Mouse (Mus musculus): Measurements from ENCODE around the gene Ncor2.

Ncor2 gene

DNA sequence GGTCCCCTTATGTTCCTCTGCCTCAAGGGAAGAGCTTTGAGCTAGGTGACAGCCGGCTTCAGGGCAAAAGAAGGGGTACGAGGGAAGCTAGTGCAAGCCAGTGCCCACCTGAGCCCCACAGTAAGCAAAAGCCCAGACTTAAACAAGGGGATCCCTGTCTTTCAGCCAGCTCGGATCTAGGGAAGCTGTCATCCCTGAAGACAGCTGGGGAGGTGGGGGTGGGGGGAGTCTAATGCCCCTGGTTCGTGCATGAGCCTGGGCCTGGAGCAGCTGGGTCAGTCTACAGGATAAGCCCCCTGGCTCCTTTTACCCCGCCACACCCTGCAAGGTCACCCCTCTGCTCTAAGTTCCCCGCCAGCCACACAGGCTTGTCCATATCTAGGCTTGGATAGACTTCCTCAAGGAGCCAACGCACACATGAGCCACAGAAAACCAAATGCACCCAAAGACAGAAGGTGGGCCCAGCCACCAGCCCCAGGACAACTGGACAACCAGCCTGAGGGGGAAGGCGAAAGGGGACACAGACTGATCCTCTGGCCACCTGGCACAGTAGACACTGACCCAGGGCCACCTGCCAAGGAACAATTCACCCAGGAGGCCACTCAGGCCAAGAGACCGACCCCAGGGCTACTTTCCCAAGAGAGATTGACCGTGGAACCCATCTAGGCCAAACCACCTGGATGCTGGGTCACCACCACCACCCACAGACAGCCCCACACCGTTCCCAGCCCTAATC, 8.7 kb downstream of the Ncor2 start:
- in situ Hi-C loops (cut with MboI): no loop called here

DNA sequence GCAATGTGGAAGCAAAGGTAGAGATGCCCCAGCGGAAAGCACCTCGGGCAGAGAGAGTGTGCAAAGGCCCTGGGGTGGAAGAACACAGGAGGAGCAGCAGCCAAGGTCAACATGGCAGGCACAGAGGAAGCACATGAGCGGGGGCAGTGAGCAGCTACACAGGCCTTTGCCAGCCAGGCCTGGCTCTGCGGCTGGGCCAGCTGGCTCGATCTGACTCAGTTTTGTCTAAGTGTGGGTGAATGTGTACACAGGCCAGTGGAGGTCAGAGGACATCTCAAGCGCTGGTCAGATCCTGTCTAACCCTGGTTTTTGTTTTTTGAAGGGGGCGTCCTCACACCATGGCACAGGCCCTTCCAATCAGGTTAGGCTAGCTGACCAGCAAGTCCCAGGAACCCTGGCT, 10.9 kb downstream of the Ncor2 start:
- in situ Hi-C loops (cut with MboI): no loop called here

GRCm38 (mm10) chr5:125167524-125167923, 11.5 kb downstream of the Ncor2 start:
- in situ Hi-C loops (cut with MboI): no loop called here

DNA sequence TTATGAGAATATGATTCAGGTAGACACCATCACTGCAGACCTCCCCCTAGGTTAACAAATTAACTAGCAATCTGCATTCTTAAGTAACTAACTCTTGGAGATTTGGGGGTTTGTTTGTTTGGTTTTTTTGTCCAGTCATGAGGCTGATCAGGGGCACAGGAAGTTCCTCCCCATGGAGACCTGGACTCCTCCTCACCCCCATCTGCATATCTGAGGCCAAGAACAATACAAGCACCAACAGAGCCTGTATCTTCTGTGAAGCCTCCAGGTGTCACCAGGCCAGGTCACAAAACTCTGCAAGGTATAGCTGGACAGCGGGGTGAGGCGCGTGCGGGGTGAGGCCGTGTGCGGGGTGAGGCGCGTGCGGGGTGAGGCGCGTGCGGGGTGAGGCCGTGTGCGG, 13.0 kb downstream of the Ncor2 start:
- in situ Hi-C loops (cut with MboI): no loop called here

- in situ Hi-C loops (cut with MboI): no loop called here
Measured at GRCm38 (mm10) chr5:125164465-125165167, 14.4 kb downstream of the Ncor2 start.

- in situ Hi-C loops (cut with MboI): no loop called here
Measured at GRCm38 (mm10) chr5:125163441-125164050, 15.5 kb downstream of the Ncor2 start.

DNA sequence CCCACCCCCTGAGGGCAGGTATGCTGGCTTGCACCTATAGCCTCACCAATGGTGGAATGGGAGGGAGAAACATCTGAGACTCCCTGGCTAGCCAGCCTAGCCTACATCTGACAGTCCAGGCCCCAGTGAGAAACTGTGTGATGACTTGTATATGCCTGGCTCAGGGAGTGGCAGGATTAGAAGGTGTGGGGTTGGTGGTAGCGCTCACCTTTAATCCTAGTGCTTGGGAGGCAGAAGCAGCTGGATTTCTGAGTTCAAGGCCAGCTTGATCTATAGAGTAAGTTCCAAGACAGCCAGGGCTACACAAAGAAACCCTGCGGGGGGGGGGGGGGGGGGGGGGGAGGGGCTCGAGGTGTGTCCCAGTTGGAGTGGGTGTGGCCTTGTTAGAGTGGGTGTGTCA, 16.6 kb downstream of the Ncor2 start:
- in situ Hi-C loops (cut with MboI): no loop called here

DNA sequence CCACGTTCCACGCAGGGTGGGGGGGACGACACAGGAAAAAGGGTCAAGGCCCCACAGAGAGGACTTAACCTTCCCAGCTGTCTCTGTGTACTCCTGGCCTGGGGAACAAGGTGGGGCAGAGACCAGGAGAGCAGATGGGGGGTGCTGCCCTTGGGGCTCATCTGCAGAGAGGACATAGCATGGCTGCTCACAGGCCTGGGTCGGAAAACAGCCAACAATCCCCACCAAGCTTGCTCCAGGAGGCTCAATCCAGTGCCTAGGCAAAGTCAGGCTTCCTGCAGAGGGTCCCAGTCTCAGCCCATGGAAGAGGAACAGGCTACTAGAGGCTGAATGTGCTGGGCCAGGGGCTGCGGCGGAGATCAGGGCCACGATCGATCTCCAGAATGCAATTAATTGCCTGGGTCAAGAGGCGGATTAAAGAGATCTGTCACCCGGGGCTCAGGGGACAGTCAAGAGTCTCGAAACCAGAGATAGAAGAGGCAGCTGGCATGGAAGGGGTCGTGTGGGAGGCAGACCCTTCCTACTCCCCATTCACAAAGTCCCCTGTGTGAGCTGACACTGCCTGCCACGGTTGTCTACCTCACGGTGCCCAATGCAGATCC, 19.1 kb downstream of the Ncor2 start:
- in situ Hi-C loops (cut with MboI): no loop called here

DNA sequence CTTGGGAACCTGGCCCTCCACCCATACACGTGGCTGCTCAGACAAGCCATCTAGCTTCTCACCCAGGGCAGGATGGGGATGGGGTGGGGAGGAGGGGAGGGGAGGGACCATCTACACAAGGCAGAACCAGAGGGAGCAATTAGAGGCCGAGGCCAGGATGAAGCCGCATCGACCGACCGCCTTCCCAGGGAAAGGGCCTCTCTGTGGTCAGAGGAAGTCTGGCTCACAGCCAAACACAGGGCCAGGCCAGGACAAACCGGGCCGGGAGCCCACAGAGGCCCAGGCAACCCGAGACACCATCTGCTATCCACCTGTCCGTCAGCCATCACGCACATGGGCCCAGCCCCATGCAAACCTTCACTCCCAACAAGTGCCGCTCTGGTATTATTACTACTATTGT, 19.7 kb downstream of the Ncor2 start:
- in situ Hi-C loops (cut with MboI): no loop called here

GRCm38 (mm10) chr5:125158232-125158961, 20.6 kb downstream of the Ncor2 start:
- in situ Hi-C loops (cut with MboI): no loop called here

DNA sequence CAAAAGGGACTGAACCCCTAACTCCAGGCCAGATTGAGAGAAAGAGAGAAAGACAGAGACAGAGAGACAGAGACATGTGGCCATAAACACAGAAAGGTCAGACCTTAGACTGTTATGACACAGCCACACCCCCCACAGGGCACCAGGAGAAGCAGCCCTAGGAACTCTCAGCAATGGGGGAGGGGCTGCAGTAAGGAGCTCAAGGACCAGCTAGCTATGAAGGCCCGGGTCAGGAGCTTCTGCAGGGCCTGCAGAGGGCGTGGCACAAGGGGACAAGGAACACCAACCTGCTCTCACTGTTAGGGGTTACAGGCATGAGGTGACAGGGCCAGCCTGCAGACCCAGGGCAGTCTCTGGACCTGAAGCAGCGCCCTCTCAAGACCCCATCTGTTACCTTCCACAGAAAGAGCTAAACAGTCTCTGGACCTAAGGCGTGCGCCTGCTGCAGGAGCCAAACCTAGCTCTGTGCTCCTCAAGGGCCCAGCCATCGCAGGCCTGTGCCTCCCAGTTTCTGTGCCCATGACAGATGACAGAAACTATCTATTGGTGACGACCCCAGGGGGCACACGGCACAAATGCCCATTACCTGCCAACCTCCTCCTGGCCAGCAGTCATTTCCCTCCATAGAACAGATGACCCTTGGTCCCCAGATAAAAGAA, 21.5 kb downstream of the Ncor2 start:
- in situ Hi-C loops (cut with MboI): no loop called here

DNA sequence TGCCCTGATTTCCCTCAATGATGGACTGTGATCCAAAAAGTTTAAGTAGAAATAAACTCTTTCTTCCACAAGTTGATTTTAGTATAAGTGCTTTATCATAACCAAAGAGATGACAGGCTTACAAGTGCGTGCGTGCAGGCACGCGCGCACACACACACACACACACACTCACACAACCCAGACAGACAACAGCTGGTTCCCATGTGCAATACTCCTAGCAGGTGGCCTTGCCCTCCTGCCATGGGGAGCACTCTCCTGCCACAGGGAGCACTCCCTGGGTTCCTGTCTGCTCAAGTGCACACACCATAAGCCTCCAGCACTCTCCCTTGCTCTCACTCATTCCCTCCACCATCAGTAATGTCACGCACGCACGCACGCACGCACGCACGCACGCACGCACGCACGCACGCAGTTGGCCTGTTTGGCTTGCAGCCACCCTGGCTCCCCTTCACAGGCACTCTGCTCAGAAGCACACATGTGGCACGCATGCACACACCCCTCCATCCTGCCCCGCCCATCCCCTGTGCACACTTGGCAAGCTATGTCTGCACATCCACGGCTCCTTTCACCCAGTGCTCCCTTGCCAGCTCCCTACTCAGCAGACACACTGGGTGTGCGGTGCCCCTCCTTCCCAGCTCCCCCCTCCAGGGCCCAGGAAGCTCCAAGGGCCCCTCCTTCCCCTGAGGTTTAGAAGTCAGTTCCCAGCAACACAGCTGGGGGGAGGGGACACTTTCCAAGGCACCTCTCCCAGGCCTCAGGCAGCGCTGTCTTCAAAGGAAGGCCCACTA, 22.4 kb downstream of the Ncor2 start:
- in situ Hi-C loops (cut with MboI): no loop called here

DNA sequence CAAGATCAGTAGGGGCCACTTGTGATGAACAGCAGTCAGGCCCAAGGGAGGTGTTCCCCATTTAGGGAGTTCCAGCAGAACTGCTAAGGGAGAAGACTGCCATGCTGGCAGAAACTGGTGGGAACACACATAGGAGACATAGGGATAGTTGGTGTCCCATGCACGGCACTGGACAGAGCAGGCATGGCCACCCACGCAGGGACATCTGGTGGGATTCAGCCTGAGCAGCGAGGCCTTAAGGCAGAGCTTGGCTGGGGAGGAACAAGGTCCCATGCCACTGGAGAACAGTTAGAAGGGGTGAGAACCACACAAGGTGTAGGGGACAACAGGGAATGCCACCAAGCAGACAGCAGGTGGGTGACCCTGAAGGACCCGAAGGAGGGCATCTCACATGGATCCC, 23.6 kb downstream of the Ncor2 start:
- in situ Hi-C loops (cut with MboI): no loop called here

GRCm38 (mm10) chr5:125154989-125155388, 24.0 kb downstream of the Ncor2 start:
- in situ Hi-C loops (cut with MboI): no loop called here

GRCm38 (mm10) chr5:125154178-125154577, 24.8 kb downstream of the Ncor2 start:
- in situ Hi-C loops (cut with MboI): no loop called here

- in situ Hi-C loops (cut with MboI): no loop called here
Measured at GRCm38 (mm10) chr5:125153201-125153816, 25.7 kb downstream of the Ncor2 start.

DNA sequence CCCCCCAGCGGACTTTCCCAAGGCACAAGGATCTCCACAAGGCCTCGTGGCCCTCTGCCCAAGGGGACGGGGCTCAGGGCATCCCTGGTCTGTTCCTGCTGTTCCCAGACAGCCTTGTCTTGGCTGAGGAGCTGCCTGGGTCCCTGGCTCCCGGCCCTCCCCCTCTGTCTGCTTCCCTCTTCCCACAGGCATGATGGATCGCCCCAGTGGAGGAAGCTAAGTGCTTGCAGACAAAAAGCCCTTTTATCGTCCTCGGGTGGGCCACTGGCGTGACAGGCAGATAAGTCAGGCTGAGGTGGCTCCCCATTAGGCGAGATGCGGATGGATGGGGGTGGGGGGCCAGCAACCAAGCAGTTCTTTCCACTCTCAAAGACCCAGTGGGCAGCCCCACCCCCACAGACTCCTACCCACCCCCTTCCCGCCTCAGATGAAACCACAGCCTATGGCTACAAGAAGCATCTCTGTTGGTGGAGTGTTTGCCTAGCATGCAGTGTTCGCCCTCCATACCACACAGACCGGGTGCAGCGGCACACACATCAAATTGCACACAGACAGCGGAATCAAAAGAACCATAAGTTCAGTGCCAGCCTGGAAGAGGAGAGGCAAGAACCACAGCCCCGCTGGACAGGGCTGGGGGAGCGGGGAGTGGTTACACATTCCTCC, 27.0 kb downstream of the Ncor2 start:
- in situ Hi-C loops (cut with MboI): no loop called here

DNA sequence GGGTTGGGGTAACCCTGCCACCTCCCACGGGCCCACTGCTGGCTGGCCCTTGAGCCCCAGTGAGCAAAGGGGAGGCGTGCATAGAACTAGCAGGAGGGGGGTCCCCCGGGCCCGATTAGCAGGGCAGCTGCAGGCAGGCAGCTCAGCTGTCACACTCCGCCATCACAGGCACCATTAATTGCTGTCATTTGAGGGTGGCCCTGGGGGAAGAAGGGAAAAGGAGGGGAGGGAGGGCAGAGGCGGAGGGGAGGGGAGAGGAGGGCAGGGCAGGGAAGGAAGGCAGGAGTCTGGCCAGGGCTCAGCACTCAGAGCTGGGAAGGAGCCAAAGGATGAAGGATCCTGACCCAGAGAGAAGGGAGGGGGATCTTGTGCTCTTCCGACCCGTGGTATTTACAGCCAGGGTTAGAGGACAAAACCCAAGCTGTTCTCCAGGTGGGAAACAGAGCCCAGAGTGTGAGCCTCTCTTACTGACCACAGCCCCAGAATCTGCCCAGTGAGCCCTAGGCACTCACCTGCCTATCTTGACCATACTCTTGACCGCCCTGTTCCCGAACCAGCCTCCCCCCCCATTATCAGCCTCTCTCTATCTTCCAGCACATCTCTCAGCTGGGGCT, 28.0 kb downstream of the Ncor2 start:
- in situ Hi-C loops (cut with MboI): no loop called here

GRCm38 (mm10) chr5:125149142-125149541, 29.9 kb downstream of the Ncor2 start:
- in situ Hi-C loops (cut with MboI): no loop called here

Measured in mature B cell (primary cell).